Mouse (Mus musculus) lung, postnatal 0 days (tissue): ENCODE results near the gene Vamp4.

Source experiments
- CTCF ChIP-seq: IDR thresholded peaks from 2 replicates; pipeline ENCODE4 v1.5.1; 2016; ENCODE audit warnings: antibody characterized with exemption, mild to moderate bottlenecking
- EP300 ChIP-seq: IDR thresholded peaks from 2 replicates; pipeline ENCODE4 v1.6.1; 2016; ENCODE audit warnings: antibody characterized with exemption, mild to moderate bottlenecking, control low read depth

- TF ChIP-seq CTCF (no peak), EP300 (no peak)
Measured at GRCm38 (mm10) chr1:162639051-162639750, 68.9 kb downstream of the Vamp4 start, which contains the start of gene Myoc.
